Mouse (Mus musculus) activated CD4-positive, CD25-positive, alpha-beta regulatory T cell, adult 4 months (primary cell): Measurements from ENCODE around the gene Kcnj2. TPM values are rescaled to one million over a fixed set of nuclear protein-coding genes. Genes with fewer than 3 reads are reported as not detected.
A peak's percentile ranks its signal among the peaks of the same experiment; 100 is the strongest.

ENCODE experiments used
- ATAC-seq: one replicate; pipeline ENCODE4 v1.8.0; 2017
- polyA plus RNA-seq, 2 experiments: library from polyadenylated mRNA; unstranded; fragments of 100-300 nt; shearing (Covaris generic); gene quantifications; one replicate each; pipeline ENCODE4 v1.2.1; 2017

Gene Kcnj2
- under 1 TPM in 1 of 2 experiments, not detected in 1; 0.09 TPM for polyA plus RNA-seq

DNA sequence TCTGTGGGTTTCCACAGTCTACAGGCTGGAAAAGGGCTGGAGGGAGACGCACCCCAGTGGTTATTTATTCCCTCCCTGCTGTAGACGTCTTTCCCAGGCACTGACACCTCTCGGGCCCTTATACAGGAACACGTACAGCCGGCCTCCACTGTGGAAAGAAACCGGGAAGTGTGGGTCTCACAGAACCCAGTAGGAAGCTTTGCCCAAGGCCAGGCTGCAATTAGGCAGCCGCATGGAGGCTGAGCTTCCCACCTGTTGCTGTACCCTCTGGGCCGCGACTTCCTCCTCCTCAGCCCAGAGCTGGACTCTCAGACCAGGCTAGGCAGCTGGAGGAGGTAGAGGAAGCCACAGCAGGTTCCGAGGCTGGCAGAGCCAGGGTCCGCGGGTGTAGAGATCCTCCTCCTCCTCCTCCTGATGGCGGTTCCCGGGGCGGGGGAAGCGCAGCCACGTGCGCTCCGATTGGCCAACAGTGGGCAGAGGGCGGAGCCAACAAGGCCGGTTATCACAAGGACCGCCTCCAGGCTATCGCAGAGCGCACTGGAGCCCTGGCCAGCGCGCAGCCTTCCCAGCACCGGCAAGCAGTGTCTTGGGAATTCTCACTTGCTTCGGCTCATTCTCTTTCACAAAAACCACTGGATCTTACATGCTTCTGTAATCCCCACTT is at the start of gene Kcnj2:
Kcnj2 (plus strand) TSS at position 530 of the 664 bp plus-strand sequence.
- ATAC-seq, result peak; percentile 89

DNA sequence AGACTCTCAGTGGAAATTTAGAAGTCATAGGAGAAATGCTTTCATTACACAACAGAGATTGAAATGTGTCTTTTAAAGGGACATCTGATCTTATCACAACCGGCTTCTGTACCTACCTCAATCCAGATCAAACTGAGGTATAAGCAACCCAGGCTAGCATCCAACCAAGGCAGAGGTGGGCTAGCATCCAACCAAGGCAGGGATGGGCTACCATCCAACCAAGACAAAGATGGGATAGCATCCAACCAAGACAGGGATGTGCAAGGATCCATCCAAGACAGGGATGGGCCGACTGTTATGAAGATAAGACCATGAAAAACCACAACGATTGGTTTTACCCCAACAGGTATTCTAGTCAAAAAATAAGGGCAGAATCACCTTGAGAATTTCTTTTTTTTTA is 49.8 kb upstream of the Kcnj2 start:
- ATAC-seq, result no peak

DNA sequence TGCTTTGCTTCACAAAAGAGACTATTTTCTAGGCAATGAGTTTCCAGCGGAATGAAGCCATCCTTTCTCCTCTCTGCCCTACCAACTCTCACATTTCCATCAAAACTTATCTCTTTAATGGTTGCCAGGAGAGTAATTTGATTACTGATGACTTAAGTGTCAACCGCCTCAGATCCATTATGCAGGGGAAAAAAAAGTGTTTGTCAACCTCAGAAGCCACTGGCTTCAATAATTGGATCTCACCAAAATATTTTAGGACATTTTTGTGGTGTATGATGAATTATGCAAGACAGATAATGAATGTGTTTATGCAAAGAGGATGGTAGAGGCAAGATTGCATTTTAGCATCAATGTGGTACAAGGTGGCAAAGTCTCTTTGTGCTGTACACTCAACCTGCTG is 45.8 kb upstream of the Kcnj2 start:
- no peak for ATAC-seq

DNA sequence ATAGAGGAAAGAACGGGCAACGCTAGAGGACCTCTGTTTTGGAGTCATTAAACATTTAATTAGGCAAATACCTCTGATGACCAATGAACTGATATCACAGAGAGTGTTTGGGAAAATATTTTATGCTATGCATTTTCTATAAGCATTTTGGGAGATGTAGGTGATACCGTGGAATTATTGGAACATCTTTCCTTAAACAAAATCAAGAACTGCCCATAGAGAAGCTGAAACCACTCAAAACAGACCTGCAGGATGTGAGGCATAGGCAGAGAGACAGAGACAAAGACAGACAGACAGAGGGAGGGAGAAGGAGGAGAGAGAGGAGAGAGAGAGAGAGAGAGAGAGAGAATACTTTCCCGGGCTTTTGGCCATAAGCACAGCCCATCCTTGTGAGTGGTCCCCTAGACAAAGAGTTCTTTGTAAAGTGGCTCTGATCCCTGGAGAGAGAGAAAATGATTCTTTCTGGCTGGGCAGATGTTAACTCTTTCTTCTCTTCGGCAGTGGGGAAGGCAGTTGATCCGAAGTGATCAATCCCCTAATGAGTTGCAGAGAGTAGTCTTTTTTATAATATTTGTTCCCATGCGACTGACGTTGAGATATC is 43.2 kb upstream of the Kcnj2 start:
- ATAC-seq, result no peak

DNA sequence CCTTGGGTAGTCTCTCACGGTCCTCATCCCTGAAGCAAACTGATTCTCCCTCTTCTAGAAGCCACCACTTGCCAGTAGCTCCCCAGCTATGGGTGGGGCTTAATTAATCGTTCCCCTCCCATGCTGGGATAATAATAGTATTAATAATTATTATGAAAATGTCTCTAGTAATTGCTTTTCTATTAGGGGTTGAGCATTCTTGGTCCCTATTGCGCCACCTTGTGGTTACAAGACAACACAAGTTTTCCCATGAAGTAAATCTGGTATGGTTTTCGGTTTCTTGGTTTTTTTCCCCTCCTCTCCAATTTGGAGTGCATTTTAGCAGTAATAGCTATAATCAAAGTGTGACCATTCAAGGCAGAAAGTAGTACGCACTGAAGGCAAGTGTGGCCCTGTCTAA is 23.8 kb upstream of the Kcnj2 start:
- ATAC-seq, result no peak

DNA sequence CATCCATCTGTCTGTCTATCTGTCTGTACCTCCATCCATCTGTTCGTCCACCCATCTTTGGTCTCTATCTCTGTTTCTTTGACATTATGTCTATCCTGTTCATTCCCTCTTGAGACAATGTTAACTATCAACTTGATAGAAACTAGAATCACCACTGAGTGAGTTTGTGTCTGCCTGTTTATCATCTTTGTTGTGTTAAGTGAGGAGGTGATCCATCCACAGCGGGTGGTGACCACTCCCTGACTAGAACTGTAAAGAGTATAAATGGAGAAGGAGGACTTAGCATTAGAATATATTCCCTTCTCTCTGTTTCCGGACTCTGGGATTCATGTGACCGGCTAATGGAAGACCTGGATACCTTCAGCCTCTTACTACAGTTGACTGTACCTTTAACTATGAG is 22.7 kb upstream of the Kcnj2 start:
- no peak for ATAC-seq

DNA sequence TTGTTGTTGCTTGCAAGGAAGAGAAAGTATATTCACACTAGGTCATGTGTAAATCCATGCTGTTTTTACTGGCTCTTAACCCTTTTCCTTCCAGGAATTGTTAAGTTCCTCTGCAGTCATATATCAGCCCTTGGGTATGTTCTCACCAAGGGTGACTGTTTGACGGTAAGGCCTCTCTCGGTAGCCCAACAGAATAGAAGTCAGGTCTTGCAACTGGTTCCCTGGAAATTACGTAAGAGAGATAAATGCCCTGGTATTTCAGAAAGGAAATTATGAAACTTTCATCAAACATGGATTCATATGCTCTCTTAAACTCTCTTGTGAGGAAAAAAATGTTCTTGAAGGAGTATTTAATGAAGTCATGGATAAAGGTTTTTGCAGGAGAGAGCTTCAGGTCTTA is 11.7 kb upstream of the Kcnj2 start:
- no peak for ATAC-seq

DNA sequence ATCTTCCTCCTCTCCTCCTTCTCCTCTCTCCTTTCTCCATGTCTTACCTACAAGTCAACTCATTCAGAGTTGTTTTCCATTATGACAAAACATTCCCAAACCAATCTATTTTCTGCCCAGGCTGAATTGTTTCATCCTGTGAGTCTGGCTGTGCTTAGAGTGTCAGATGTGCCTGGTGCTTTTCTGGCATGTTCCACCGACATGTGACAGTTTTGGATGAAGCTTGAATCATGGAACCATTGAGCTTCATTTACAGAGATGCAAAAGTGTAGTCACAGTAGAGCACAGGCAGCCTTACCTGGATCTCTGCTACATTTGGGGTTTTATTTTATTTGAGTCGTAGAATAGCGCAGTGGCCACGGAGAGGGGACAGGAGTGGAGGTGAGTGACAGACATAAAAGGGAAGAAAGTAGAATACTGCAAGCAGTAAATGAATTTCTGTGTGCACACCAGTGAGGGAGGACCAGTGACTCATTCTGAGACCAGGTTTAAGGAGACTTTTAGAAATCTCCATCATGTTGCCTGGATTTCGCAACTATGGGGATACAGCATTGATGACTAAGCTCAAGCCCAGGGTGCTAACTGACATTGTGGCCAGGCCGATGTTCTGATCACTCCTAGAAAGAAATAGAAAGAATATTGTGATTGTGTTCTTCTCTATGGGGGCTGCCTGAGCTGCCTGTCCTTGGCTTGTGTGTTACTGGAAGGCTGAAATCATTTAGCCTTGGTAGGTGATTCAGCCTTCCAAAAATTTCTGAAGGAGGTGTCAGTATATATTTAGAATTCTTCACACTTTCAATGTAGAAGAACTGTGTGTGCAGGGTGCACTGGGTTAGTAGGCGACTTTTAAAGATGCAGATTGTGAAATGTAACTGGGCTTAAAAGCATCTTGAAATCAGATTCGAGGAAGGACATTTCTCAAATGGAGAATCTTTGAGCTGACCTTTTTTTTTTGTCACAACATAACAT is 10.8 kb upstream of the Kcnj2 start:
- no peak for ATAC-seq

DNA sequence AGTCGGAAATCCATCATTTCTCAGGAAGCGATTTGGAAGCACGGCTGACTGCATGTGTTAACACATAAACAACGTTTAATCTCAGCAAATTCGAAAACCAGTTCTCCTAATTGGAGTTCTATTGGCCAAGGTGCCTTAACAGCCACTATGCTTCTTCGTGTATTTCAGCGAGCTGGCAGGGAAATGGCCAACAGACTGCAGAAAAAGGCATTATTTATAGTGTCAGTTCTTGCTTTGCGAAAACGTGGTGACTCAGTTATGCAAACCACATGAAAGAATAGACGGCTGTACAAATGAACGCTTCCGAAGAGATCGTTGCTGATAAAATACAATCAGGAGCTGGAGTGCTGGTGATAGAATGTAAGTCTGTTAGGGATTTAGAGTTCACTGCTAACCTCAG is 9.9 kb upstream of the Kcnj2 start:
- no peak for ATAC-seq

DNA sequence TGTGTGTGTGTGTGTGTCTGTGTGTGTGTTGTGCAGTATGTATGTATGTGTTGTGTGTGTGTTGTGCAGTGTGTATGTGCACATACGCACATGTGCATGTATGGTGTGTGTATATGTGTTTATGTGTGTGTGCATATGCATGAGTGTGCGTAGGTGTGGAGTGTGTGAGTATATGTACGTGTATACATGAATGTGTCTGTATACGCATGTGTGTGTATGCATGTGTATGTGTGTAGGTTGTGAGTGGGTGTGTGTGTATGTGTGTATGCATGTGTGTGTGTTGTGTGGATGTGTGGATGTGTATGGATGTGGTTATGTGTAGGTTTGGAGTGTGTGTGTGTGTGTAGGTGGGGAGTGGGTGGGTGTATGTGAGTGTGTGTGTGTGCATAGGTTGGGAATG is 8.5 kb upstream of the Kcnj2 start:
- no peak for ATAC-seq

DNA sequence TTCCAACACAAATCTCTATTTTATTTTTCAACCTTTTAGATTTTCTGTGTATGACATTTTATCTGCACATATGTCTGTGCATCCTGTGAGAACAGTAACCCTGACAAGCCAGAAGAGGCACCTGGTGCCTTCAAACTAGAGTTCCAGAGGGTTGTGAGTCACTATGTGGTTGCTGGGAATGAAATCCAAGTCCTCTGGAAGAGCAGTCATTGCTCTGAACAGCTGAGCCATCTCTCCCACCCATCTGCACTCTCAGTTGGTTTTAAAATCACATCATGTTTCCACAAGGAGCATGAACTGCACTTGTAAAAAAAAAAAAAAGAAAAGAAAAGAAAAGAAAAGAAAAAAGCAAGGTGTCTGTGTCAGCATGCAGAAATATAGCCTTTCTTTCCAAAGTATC is 6.5 kb upstream of the Kcnj2 start:
- no peak for ATAC-seq

DNA sequence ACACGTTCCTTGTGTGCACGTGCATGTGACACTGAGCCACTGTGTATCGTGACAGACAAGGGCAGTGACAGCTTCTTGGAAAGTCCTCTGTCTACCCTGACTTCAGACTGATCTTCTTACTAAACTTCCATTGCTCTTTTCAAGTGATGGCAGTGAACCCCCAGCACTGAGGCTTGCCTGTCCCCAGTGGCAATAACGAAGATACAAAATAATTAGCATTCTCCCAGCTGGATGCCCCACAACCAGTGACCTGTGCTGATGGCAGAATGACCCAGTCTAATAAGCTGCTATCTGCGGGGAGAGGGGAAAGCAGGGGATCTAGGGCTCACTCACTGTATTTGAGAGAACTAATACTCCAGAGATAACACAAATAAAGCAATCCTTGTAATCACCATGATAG is 5.7 kb upstream of the Kcnj2 start:
- no peak for ATAC-seq

DNA sequence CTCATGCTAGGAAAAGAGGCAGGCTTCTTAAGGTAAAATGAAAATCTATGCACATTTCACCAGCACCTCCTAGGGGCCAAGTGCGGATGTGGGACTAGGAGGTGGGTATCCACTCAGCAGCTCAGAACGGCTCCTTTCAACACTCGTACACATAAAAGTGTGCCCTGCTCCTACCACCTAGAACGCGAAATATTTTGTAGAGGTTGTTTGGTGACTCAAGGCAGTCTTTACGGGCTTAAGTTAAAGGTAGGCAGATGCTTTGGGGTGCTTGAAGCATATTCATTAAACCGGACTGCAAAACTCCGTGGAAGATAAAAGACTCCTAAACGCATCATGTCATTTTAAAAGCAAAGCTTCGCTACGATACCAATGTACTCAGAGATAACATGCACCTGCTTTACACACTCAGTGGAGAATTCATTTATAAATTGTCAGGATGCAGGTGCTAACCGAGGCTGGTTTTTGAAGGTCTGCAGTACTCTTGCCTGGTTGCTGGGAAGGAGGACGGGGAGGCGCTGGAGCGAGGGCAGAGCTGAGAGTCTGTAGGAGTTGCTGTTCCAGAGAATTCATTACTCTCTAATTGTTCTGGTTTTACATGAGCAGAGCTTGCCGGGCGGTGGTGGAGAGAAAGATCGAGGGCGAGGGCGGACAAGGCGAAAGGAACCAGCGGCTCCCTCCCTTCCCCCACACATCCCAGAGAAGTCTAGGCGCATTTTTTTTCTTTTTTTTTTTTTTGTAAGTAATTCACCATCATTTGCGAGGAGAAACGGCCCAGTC is 1.0 kb upstream of the Kcnj2 start:
- ATAC-seq, result no peak

DNA sequence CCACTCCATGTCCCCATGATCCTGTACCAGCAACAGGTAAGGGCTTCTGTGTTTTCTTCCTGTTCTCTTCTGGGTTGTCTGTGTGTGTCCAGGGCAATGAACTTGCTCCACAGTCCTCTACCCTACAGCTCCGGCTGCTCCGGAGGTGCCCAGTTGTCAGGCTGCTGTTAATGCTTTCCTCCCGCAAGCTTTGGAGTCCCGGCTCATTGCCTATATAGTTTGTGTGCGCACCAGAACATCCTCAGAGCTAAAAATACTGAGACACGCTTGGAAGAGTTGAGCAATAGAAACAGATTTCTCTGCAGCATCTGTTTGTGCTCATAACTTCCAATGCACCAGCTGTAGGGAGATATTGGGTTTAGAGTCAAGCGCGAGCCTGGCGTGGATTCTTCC is 331 bp downstream of the Kcnj2 start:
- ATAC-seq, result no peak

DNA sequence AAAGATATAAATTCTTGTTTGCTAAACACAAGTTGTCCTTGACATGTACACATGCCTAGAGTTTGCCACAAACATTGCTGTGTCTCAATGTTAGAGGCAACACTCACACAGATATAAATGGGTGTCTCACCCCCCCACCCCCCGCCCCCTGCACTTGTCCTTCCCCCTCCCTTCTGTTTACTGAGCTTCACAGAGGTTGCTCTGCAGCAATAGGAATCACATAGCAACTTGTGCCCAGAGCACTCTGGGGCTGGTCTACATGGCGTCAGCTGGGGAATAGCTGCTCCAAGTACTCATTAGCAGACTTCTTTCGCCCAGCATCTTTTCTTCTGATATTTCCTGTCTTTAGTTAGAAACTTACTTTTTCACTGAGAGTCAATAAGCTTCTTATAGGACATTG is 1.8 kb downstream of the Kcnj2 start:
- ATAC-seq, result no peak

DNA sequence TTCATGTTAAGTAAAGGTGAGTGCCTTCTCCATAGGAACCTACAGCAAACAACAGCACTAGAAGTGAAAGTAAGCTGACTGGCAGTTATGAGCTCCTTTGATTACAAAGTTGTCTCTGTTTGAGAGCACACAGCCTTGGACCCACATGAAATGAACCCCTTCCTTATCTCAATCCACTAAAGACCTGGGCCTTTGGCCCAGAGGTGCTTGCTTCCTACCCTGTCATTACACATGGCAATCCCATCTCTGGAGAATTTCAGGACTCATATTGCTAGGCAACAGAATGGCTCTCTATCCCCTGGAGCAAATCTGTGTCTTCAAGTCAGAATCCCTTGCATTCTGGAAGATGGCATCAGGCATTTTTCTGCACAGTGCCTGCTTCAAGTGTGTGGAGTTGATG is 4.5 kb downstream of the Kcnj2 start:
- no peak for ATAC-seq

DNA sequence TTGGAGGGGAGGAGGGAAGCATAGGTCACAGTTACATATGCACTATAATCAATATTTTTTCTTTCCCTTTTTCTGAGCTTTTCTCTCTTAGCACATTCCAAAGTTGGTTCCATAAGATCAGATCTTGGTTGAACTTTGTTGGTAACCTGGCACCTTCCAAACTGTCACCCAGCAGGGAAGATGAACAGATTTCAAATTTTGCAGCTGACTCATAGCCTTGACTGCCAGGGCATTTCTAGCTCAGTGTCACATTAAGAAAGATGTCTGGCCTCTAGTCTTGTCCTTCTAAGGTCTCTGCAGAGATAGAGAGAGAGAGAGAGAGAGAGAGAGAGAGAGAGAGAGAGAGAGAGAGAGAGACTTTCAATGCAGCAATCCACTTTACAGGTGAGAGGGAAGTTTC is 8.2 kb downstream of the Kcnj2 start:
- ATAC-seq, result no peak

DNA sequence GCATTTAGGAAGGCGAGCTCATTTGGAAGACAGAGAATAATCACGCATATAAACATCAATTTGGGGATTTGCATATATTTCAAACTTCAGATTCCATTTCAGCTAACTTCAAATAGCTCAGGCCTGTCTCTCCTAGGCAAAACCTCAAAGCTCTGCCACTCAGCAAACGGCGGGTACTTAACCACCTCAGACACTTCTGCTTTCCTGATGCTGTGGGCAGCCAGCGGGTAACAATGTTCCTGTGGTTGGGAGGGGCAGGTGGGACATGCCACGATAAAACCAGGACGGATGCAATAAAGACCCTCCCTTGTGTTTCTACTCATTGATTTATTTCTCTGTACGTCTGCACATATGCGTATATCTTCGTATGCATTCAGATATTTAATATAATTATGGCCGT is 12.1 kb downstream of the Kcnj2 start:
- ATAC-seq, result no peak

DNA sequence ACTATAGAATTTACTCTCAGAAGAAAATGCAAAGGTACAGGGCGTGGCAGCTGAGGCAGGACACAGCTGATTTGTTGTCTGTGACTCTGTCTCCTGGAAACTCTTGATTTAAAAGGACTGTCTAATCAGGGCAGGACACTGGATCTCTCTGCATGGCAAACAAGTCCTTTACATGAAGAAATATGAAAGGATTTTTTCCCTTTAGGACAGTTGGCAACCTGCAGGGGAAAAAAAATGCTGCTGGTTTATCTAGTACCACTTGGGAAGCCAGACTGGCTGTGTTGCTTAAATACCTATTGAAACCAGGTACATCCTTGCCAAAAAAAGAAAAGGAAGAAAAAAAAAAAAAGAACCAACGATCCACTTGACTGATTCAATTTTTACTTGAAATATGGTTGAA is 17.0 kb downstream of the Kcnj2 start:
- no peak for ATAC-seq

DNA sequence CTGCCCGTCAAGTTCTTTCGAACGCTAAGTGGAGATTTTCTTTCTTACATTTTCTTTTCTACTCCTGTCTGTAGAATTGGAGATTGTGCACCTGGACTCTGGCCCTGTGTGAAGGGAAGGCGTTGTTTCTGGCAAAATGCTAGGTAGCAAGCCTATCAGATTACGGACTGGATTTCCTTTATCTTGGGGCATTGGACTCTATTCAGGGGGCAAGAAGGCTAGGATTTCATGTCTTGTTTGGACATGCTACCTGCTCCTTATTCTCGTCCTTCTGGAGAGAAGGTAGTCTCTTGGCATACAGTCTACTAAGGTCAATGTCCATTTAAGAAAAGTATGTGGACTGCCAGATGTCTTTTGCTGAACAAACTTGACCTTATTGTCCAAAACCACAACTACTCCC is 21.0 kb downstream of the Kcnj2 start:
- no peak for ATAC-seq

DNA sequence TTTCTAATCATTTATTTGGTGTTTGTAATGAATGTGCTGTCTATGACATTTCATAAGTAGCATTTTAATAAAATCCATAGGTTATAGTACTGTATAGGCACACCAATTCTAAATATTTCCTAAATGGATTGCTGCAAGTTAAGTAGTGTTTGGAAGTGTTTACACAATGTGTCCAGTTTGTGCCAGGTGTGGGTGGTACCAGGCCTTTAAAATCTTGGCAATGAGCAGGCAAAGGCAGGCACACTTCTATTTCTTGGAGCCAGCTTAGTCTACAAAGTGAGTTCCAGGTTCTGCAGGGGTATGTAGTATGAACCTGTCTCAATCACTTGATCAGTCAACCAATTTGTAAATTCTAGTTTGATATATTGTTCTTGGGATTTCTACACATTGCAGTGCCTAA is 22.3 kb downstream of the Kcnj2 start:
- ATAC-seq, result no peak

DNA sequence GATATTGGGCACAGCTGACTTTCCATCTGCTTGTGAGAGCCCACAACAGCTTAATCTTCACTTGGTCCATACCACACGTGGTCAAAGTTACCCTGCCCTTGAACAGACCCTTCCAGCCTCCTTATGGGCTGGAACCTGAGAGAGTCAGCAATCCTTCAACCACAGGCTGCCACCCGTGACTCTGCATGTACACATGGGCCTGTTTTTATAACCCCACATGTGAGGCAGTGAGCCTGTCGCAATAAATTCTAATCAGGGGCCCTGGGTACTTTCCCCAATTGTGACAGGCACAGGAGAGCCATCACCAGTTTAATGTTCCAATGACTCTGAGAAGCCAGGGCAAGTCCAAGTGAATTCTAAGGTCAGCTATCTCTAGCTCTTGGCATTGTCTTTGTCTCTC is 22.8 kb downstream of the Kcnj2 start:
- ATAC-seq, result no peak

DNA sequence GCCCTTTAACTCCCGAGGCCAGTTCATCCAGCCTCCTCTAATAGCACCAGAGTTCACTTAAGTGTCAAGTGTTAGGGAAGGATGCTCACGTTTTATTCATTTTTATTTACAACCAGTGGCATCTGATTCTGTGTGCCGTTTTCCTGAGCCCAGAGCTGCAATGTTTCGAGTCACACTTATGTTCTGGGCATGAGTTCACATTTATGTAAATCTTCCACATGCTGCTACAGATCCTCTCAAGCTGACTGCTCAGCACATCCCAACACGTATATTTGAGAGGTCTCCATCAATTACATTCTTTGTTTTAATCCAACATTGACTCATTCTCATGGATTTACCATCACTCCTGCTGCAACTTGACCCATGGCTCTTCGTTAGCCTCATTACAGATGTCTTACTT is 25.2 kb downstream of the Kcnj2 start:
- no peak for ATAC-seq
